Mouse (Mus musculus) cerebral cortex, adult 2 months (tissue): ENCODE results near the gene Obp2a.

Experiments
- WGBS: fragments of 180-500 bp; shearing (Covaris S2); methylation state at CpG from one replicate; pipeline ENCODE4 v1.1.7; 2018; 5-methylcytosine and 5-hydroxymethylcytosine counted together

The Obp2a gene

GRCm38 (mm10) chr2:25711641-25712040 lies 11.8 kb downstream of the Obp2a start:
- WGBS, result 51% methylated on average over 3 of the region's 3 CpGs

GRCm38 (mm10) chr2:25733199-25733930 lies 33.5 kb downstream of the Obp2a start:
- WGBS, result 49% methylated on average over 2 of the region's 2 CpGs

- 86% methylated on average over 3 of the region's 3 CpGs for WGBS
Measured at GRCm38 (mm10) chr2:25736709-25737108, 36.9 kb downstream of the Obp2a start, which contains the start of gene Obp2b. TSS of gene Obp2b (plus strand) at chr2:25737009.

GRCm38 (mm10) chr2:25741671-25742070 lies 41.8 kb downstream of the Obp2a start:
- 69% methylated on average over 1 of the region's 1 CpGs for WGBS
